Mouse (Mus musculus): Measurements from ENCODE around the gene Igsf21. TPM values are rescaled to one million over a fixed set of nuclear protein-coding genes. Genes with fewer than 3 reads are reported as not detected.

Igsf21 gene
- polyA plus RNA-seq, 1 experiment from 2014 or later = 0.07 TPM

- H3K4me2 ChIP-seq = no peak overlapping the region
- H3K27me3 ChIP-seq = 0 out of 2 replicates have a peak, but pooled peaks cover 3% of the 10 kb centered on the region
- H3K9ac ChIP-seq = no peak overlapping the region
- no peaks in the 10 kb centered on the region for H3K4me1 ChIP-seq (replicated peaks)
- no peaks in the 10 kb centered on the region for H3K9me3 ChIP-seq (replicated peaks)
- no peaks in the 10 kb centered on the region for H3K36me3 ChIP-seq (replicated peaks)
- no peak overlapping the region for H3K4me3 ChIP-seq (replicated peaks)
- no peak overlapping the region for H3K27ac ChIP-seq (replicated peaks)
- no peak for ATAC-seq (ENCODE audit: insufficient read depth)
- WGBS (ENCODE audit: insufficient replicate concordance) = 12% methylated on average over 15 of the region's 15 CpGs
These were observed 176.8 kb downstream of the Igsf21 start for GRCm38 (mm10) chr4:140069563-140070330.

- no peak overlapping the region for H3K4me3 ChIP-seq (replicated peaks)
- 0 out of 2 replicates have a peak, but pooled peaks cover 3% of the 10 kb centered on the region for H3K27me3 ChIP-seq
- H3K27ac ChIP-seq (replicated peaks) = no peak overlapping the region
- 79% methylated on average over 6 of the region's 6 CpGs for WGBS (ENCODE audit: insufficient replicate concordance)
- no peaks in the 10 kb centered on the region for H3K9me3 ChIP-seq (replicated peaks)
- ATAC-seq (ENCODE audit: insufficient read depth) = no peak
- no peaks in the 10 kb centered on the region for H3K36me3 ChIP-seq (replicated peaks)
- H3K4me2 ChIP-seq = no peak overlapping the region
- H3K4me1 ChIP-seq (replicated peaks) = no peaks in the 10 kb centered on the region
- no peak overlapping the region for H3K9ac ChIP-seq
These were observed 178.1 kb downstream of the Igsf21 start for GRCm38 (mm10) chr4:140068468-140068867.

- H3K4me1 ChIP-seq (replicated peaks) = no peaks in the 10 kb centered on the region
- H3K4me3 ChIP-seq (replicated peaks) = no peak overlapping the region
- H3K4me2 ChIP-seq = no peak overlapping the region
- no peaks in the 10 kb centered on the region for H3K9me3 ChIP-seq (replicated peaks)
- 0 out of 2 replicates have a peak, but pooled peaks cover 3% of the 10 kb centered on the region for H3K27me3 ChIP-seq
- no peak for ATAC-seq (ENCODE audit: insufficient read depth)
- H3K9ac ChIP-seq = no peak overlapping the region
- H3K27ac ChIP-seq (replicated peaks) = no peak overlapping the region
- H3K36me3 ChIP-seq (replicated peaks) = no peaks in the 10 kb centered on the region
- 64% methylated on average over 12 of the region's 12 CpGs for WGBS (ENCODE audit: insufficient replicate concordance)
These were observed 180.6 kb downstream of the Igsf21 start for GRCm38 (mm10) chr4:140066011-140066410.

- no peak overlapping the region for H3K4me3 ChIP-seq (replicated peaks)
- H3K9me3 ChIP-seq (replicated peaks) = no peaks in the 10 kb centered on the region
- H3K9ac ChIP-seq = no peak overlapping the region
- no peaks in the 10 kb centered on the region for H3K4me1 ChIP-seq (replicated peaks)
- H3K36me3 ChIP-seq (replicated peaks) = no peaks in the 10 kb centered on the region
- WGBS (ENCODE audit: insufficient replicate concordance) = 74% methylated on average over 13 of the region's 13 CpGs
- no peak overlapping the region for H3K4me2 ChIP-seq
- no peaks in the 10 kb centered on the region for H3K27me3 ChIP-seq
- H3K27ac ChIP-seq (replicated peaks) = no peak overlapping the region
- ATAC-seq (ENCODE audit: insufficient read depth) = no peak
These were observed 183.4 kb downstream of the Igsf21 start for GRCm38 (mm10) chr4:140063153-140063671.

- no peak overlapping the region for H3K4me2 ChIP-seq
- WGBS (ENCODE audit: insufficient replicate concordance) = 54% methylated on average over 5 of the region's 5 CpGs
- ATAC-seq (ENCODE audit: insufficient read depth) = no peak
- H3K36me3 ChIP-seq (replicated peaks) = no peaks in the 10 kb centered on the region
- H3K4me1 ChIP-seq (replicated peaks) = no peaks in the 10 kb centered on the region
- no peak overlapping the region for H3K9ac ChIP-seq
- H3K4me3 ChIP-seq (replicated peaks) = no peak overlapping the region
- H3K9me3 ChIP-seq (replicated peaks) = no peaks in the 10 kb centered on the region; the same call in 1 of the 2 replicates
- H3K27me3 ChIP-seq = no peaks in the 10 kb centered on the region
- H3K27ac ChIP-seq (replicated peaks) = no peak overlapping the region
These were observed 186.3 kb downstream of the Igsf21 start for GRCm38 (mm10) chr4:140060251-140060650.

GRCm38 (mm10) chr4:140053042-140053441, 193.5 kb downstream of the Igsf21 start:
- no peaks in the 10 kb centered on the region for H3K27me3 ChIP-seq
- H3K9me3 ChIP-seq (replicated peaks) = no peaks in the 10 kb centered on the region; the same call in 1 of the 2 replicates
- H3K9ac ChIP-seq = no peak overlapping the region
- H3K36me3 ChIP-seq (replicated peaks) = no peaks in the 10 kb centered on the region
- 50% methylated on average over 7 of the region's 7 CpGs for WGBS (ENCODE audit: insufficient replicate concordance)
- H3K4me3 ChIP-seq (replicated peaks) = no peak overlapping the region
- no peak for ATAC-seq (ENCODE audit: insufficient read depth)
- H3K27ac ChIP-seq (replicated peaks) = no peak overlapping the region
- 0 out of 2 replicates have a peak, but pooled peaks cover 5% of the 10 kb centered on the region for H3K4me1 ChIP-seq (replicated peaks)
- no peak overlapping the region for H3K4me2 ChIP-seq

- Histone ChIP-seq H3K36me3 (replicated peaks) (no peaks in the 10 kb centered on the region), H3K9ac (no peak overlapping the region), H3K4me2 (no peak overlapping the region), H3K27ac (replicated peaks) (no peak overlapping the region), H3K9me3 (replicated peaks) (no peaks in the 10 kb centered on the region; the same call in 1 of the 2 replicates), H3K4me3 (replicated peaks) (no peak overlapping the region), H3K4me1 (replicated peaks) (0 out of 2 replicates have a peak, but pooled peaks cover 5% of the 10 kb centered on the region), H3K27me3 (no peaks in the 10 kb centered on the region)
- no peak for ATAC-seq (ENCODE audit: insufficient read depth)
- WGBS (ENCODE audit: insufficient replicate concordance) = 47% methylated on average over 11 of the region's 11 CpGs
These were observed 194.0 kb downstream of the Igsf21 start for GRCm38 (mm10) chr4:140052575-140052974.

GRCm38 (mm10) chr4:140047807-140048362, 198.7 kb downstream of the Igsf21 start:
- H3K27ac ChIP-seq (replicated peaks) = no peak overlapping the region
- H3K4me1 ChIP-seq (replicated peaks) = 0 out of 2 replicates have a peak, but pooled peaks cover 5% of the 10 kb centered on the region
- H3K9ac ChIP-seq = no peak overlapping the region
- no peaks in the 10 kb centered on the region for H3K9me3 ChIP-seq (replicated peaks)
- ATAC-seq (ENCODE audit: insufficient read depth) = no peak
- WGBS (ENCODE audit: insufficient replicate concordance) = 47% methylated on average over 10 of the region's 10 CpGs
- no peaks in the 10 kb centered on the region for H3K27me3 ChIP-seq
- no peak overlapping the region for H3K4me3 ChIP-seq (replicated peaks)
- H3K36me3 ChIP-seq (replicated peaks) = no peaks in the 10 kb centered on the region
- no peak overlapping the region for H3K4me2 ChIP-seq

GRCm38 (mm10) chr4:140043953-140044352, 202.6 kb downstream of the Igsf21 start:
- Histone ChIP-seq H3K4me1 (replicated peaks) (0 out of 2 replicates have a peak, but pooled peaks cover 5% of the 10 kb centered on the region), H3K9ac (no peak overlapping the region), H3K4me3 (replicated peaks) (no peak overlapping the region), H3K36me3 (replicated peaks) (no peaks in the 10 kb centered on the region), H3K27me3 (peaks cover 12% of the 10 kb centered on the region), H3K4me2 (no peak overlapping the region), H3K27ac (replicated peaks) (no peak overlapping the region), H3K9me3 (replicated peaks) (no peaks in the 10 kb centered on the region)
- WGBS (ENCODE audit: insufficient replicate concordance) = 48% methylated on average over 12 of the region's 12 CpGs
- no peak for ATAC-seq (ENCODE audit: insufficient read depth)

- no peak overlapping the region for H3K9ac ChIP-seq
- H3K27me3 ChIP-seq = peaks cover 45% of the 10 kb centered on the region
- no peak overlapping the region for H3K27ac ChIP-seq (replicated peaks)
- no peak overlapping the region for H3K4me2 ChIP-seq
- H3K36me3 ChIP-seq (replicated peaks) = no peaks in the 10 kb centered on the region
- H3K4me3 ChIP-seq (replicated peaks) = no peak overlapping the region
- 7% methylated on average over 26 of the region's 26 CpGs for WGBS (ENCODE audit: insufficient replicate concordance)
- H3K4me1 ChIP-seq (replicated peaks) = no peaks in the 10 kb centered on the region
- ATAC-seq (ENCODE audit: insufficient read depth) = no peak
- H3K9me3 ChIP-seq (replicated peaks) = no peaks in the 10 kb centered on the region
These were observed 207.8 kb downstream of the Igsf21 start for GRCm38 (mm10) chr4:140038586-140039411.

Data from liver, embryonic 15.5 days (tissue).